Mouse (Mus musculus): ENCODE data around the gene Smad9. TPM values are rescaled to one million over a fixed set of nuclear protein-coding genes. Genes with fewer than 3 reads are reported as not detected.

Gene Smad9
- 7.6 TPM for polyA plus RNA-seq (2015; fragmentation: Illumina TruSeq; extraction: RNeasy Lipid Tissue Mini Kit (QIAGEN cat#74804); ENCODE audit: low read depth, low replicate concordance)

GRCm38 (mm10) chr3:54755145-54756041 is at the start of gene Smad9:
Gene Smad9 (plus strand): TSS chr3:54755582.

GRCm38 (mm10) chr3:54714253-54714652 is 41.1 kb upstream of the Smad9 start, which contains the start of gene Gm21958:
Gene Gm21958 (minus strand): TSS chr3:54714353.

GRCm38 (mm10) chr3:54735247-54736046 is 19.9 kb upstream of the Smad9 start, which contains the start of the genes Exosc8 and Alg5:
Gene Exosc8 (minus strand): TSS chr3:54735393.
Gene Alg5 (plus strand): TSS chr3:54735539.

GRCm38 (mm10) chr3:54807666-54808217 is 52.4 kb downstream of the Smad9 start, which contains the start of gene Rfxap:
Gene Rfxap (minus strand): TSS chr3:54807791.

Other genes with a start within 250 kb of the Smad9 start
- gene Supt20, start 62.8 kb upstream of the Smad9 start, polyA plus RNA-seq (2015; fragmentation: Illumina TruSeq; extraction: RNeasy Lipid Tissue Mini Kit (QIAGEN cat#74804); ENCODE audit: low read depth, low replicate concordance), result 32.2 TPM
- gene Gm21958, start 41.2 kb upstream of the Smad9 start, polyA plus RNA-seq (2015; fragmentation: Illumina TruSeq; extraction: RNeasy Lipid Tissue Mini Kit (QIAGEN cat#74804); ENCODE audit: low read depth, low replicate concordance), result not detected
- 29.3 TPM for gene Exosc8, start 20.2 kb upstream of the Smad9 start, polyA plus RNA-seq (2015; fragmentation: Illumina TruSeq; extraction: RNeasy Lipid Tissue Mini Kit (QIAGEN cat#74804); ENCODE audit: low read depth, low replicate concordance)
- 31.0 TPM for gene Alg5, start 20.0 kb upstream of the Smad9 start, polyA plus RNA-seq (2015; fragmentation: Illumina TruSeq; extraction: RNeasy Lipid Tissue Mini Kit (QIAGEN cat#74804); ENCODE audit: low read depth, low replicate concordance)
- 40.0 TPM for gene Rfxap, start 52.2 kb downstream of the Smad9 start, polyA plus RNA-seq (2015; fragmentation: Illumina TruSeq; extraction: RNeasy Lipid Tissue Mini Kit (QIAGEN cat#74804); ENCODE audit: low read depth, low replicate concordance)
- gene Sertm1, start 160.3 kb downstream of the Smad9 start, polyA plus RNA-seq (2015; fragmentation: Illumina TruSeq; extraction: RNeasy Lipid Tissue Mini Kit (QIAGEN cat#74804); ENCODE audit: low read depth, low replicate concordance), result 22.8 TPM